Comparison of ENCODE assay signal across 8 mouse cellular contexts in the genomic region with DNA sequence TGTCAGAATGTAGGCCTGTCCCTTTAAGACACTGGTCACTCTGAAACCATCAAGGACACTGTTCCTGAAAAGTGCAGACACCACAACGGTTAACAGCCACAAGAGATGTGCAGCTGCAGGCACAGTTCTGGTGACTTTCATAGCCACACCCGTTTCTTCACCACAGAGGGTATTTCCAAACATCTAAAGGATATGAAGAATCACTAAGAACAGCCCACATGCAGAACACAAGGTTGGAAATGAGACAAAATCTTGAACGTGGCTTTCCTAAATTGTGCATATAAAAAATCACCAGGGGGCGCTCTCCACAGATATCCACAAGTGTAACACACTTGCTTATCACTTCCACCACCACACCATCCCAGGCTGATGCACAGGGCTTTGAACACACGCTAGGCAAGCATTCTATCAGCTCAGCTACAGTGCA. TPM values are rescaled to one million over a fixed set of nuclear protein-coding genes. Genes with fewer than 3 reads are reported as not detected.
DNase-seq lines count a peak whose midpoint lies in the region; ATAC-seq and TF ChIP-seq lines count a peak whose summit lies in the region.

No protein-coding gene starts in this region.

- no peak overlapping the region for H3K9ac ChIP-seq in liver, embryonic 11.5 days (ENCODE audit: low read depth, low read length)
- no peak overlapping the region for H3K9ac ChIP-seq in liver, postnatal 0 days (replicated peaks)

- H3K27ac ChIP-seq in liver, embryonic 11.5 days (ENCODE audit: low read depth, low read length) = no peak overlapping the region
- H3K27ac ChIP-seq in cortical plate, adult 2 months (ENCODE audit: insufficient read depth, low read length) = no peak overlapping the region
- no peak overlapping the region for H3K27ac ChIP-seq in liver, postnatal 0 days (ENCODE audit: low read depth)

- TF ChIP-seq EP300 in liver, postnatal 0 days (IDR thresholded peaks at IDR 0.05; ENCODE audit: low read depth) = no peak

- TF ChIP-seq POLR2A in cortical plate, adult 2 months (IDR thresholded peaks at IDR 0.05; ENCODE audit: extremely low read depth, insufficient read depth, low read length) = no peak

- H3K36me3 ChIP-seq in liver, embryonic 11.5 days (ENCODE audit: control insufficient read depth, insufficient read depth, low read length) = no peaks in the 10 kb centered on the region
- H3K36me3 ChIP-seq in liver, postnatal 0 days (replicated peaks; ENCODE audit: insufficient read depth, low read length) = no peaks in the 10 kb centered on the region

- no peak overlapping the region for H3K4me2 ChIP-seq in liver, embryonic 11.5 days
- no peak overlapping the region for H3K4me2 ChIP-seq in liver, postnatal 0 days (ENCODE audit: low read depth, low read length)

- no peak for ATAC-seq in liver, embryonic 11.5 days (replicated peaks; ENCODE audit: low FRiP score)
- 0 out of 2 replicates have a peak, but pooled peaks have one; percentile 21 for ATAC-seq in liver, postnatal 0 days

- H3K4me1 ChIP-seq in liver, embryonic 11.5 days (replicated peaks; ENCODE audit: control insufficient read depth, insufficient read depth, low read length) = no peaks in the 10 kb centered on the region
- H3K4me1 ChIP-seq in cortical plate, adult 2 months (ENCODE audit: control insufficient read depth, insufficient read depth, low read length) = no peaks in the 10 kb centered on the region
- no peaks in the 10 kb centered on the region for H3K4me1 ChIP-seq in liver, postnatal 0 days (ENCODE audit: insufficient read depth)

- DNase-seq in adrenal gland, postnatal 14 days = peak; percentile 51
- DNase-seq in adrenal gland, adult 18-20 months (ENCODE audit: low spot score in 2 of 2) = no peak
- DNase-seq in liver = peak; percentile 56
- no peak for DNase-seq in liver, embryonic 11.5 days (ENCODE audit: low spot score)
- DNase-seq in liver, postnatal 0 days = peak; percentile 35
- DNase-seq in testis, postnatal 10 days (ENCODE audit: low spot score) = peak; percentile 42
- DNase-seq in gastrocnemius, postnatal 25 days = no peak

- no peak overlapping the region for H3K4me3 ChIP-seq in liver, embryonic 11.5 days (ENCODE audit: low read depth, low read length)
- no peak overlapping the region for H3K4me3 ChIP-seq in cortical plate, adult 2 months (ENCODE audit: insufficient read depth, low read length)
- H3K4me3 ChIP-seq in liver, postnatal 0 days (ENCODE audit: low read depth, low read length) = no peak overlapping the region

- TF ChIP-seq CTCF in cortical plate, adult 2 months (IDR thresholded peaks at IDR 0.05; ENCODE audit: extremely low read depth, insufficient read depth, low read length) = 0 out of 2 replicates have a peak, but pooled peaks have one; percentile 25
- TF ChIP-seq CTCF in liver, postnatal 0 days (IDR thresholded peaks at IDR 0.05; ENCODE audit: low read depth) = peak; percentile 76

- H3K27me3 ChIP-seq in liver, embryonic 11.5 days (replicated peaks; ENCODE audit: control insufficient read depth, insufficient read depth, low read length) = no peaks in the 10 kb centered on the region
- no peaks in the 10 kb centered on the region for H3K27me3 ChIP-seq in liver, postnatal 0 days (ENCODE audit: insufficient read depth, low read length)

- WGBS in liver, embryonic 11.5 days = 26% methylated on average over 5 of the region's 5 CpGs
- WGBS in liver, postnatal 0 days (ENCODE audit: insufficient replicate concordance) = 25% methylated on average over 5 of the region's 5 CpGs

- no peaks in the 10 kb centered on the region for H3K9me3 ChIP-seq in liver, embryonic 11.5 days (ENCODE audit: control insufficient read depth, low read length)
- no peaks in the 10 kb centered on the region for H3K9me3 ChIP-seq in liver, postnatal 0 days (ENCODE audit: low read length)

RNA-seq across cellular contexts. Expression of gene Rexo2, which starts 32.6 kb away (rescaled TPM):
- total RNA-seq in adrenal gland, postnatal 14 days (2021) = 92.9 and 94.2 TPM in 2 replicates
- 100 to 1,000 TPM; 131 to 157 TPM for total RNA-seq in adrenal gland, adult 18-20 months (2021)
- 173 TPM in 2 replicates for polyA plus RNA-seq in liver, embryonic 11.5 days (2014; fragmentation: Nextera tagmentation; extraction: Ambion mirVana)
- polyA plus RNA-seq in cortical plate, adult 2 months (2012; rRNA removed) = 151 and 157 TPM in 2 replicates
- polyA plus RNA-seq in liver, postnatal 0 days (2015; fragmentation: Nextera tagmentation; extraction: Ambion mirVana) = 61.5 and 65.9 TPM in 2 replicates
- 10 to 100 TPM; 58.6 to 64.9 TPM for total RNA-seq in gastrocnemius, postnatal 25 days (2021)

RNA-seq across cellular contexts. Expression of gene Rbm7, which starts 47.3 kb away (rescaled TPM):
- 63.2 and 67.5 TPM in 2 replicates for total RNA-seq in adrenal gland, postnatal 14 days (2021)
- 10 to 100 TPM; 71.5 to 78.9 TPM for total RNA-seq in adrenal gland, adult 18-20 months (2021)
- 110 and 121 TPM in 2 replicates for polyA plus RNA-seq in liver, embryonic 11.5 days (2014; fragmentation: Nextera tagmentation; extraction: Ambion mirVana)
- polyA plus RNA-seq in cortical plate, adult 2 months (2012; rRNA removed) = 30.7 and 31.5 TPM in 2 replicates
- 52.1 and 54.0 TPM in 2 replicates for polyA plus RNA-seq in liver, postnatal 0 days (2015; fragmentation: Nextera tagmentation; extraction: Ambion mirVana)
- 10 to 100 TPM; 13.6 to 14.4 TPM for total RNA-seq in gastrocnemius, postnatal 25 days (2021)

RNA-seq across cellular contexts. Expression of gene Gm5617, which starts 47.4 kb away (rescaled TPM):
- total RNA-seq in adrenal gland, postnatal 14 days (2021) = 42.8 and 47.2 TPM in 2 replicates
- total RNA-seq in adrenal gland, adult 18-20 months (2021) = 10 to 100 TPM; 43.0 to 45.3 TPM
- polyA plus RNA-seq in liver, embryonic 11.5 days (2014; fragmentation: Nextera tagmentation; extraction: Ambion mirVana) = 22.0 and 29.8 TPM in 2 replicates
- polyA plus RNA-seq in cortical plate, adult 2 months (2012; rRNA removed) = 16.4 and 19.3 TPM in 2 replicates
- polyA plus RNA-seq in liver, postnatal 0 days (2015; fragmentation: Nextera tagmentation; extraction: Ambion mirVana) = 62.8 and 64.2 TPM in 2 replicates
- 1 to 10 TPM; 6.6 to 8.5 TPM for total RNA-seq in gastrocnemius, postnatal 25 days (2021)

Comparison
In these comparisons a context has a peak if more than half of its experiments do, and no peak if none do; other contexts are left out.
1. DNase-seq: peak in adrenal gland, postnatal 14 days (single experiment), liver (single experiment), liver, postnatal 0 days (single experiment) and testis, postnatal 10 days (single experiment); none in adrenal gland, adult 18-20 months (0 of 2), liver, embryonic 11.5 days (single experiment) and gastrocnemius, postnatal 25 days (single experiment).